ENCODE assay signal across 9 mouse cellular contexts in the genomic region with DNA sequence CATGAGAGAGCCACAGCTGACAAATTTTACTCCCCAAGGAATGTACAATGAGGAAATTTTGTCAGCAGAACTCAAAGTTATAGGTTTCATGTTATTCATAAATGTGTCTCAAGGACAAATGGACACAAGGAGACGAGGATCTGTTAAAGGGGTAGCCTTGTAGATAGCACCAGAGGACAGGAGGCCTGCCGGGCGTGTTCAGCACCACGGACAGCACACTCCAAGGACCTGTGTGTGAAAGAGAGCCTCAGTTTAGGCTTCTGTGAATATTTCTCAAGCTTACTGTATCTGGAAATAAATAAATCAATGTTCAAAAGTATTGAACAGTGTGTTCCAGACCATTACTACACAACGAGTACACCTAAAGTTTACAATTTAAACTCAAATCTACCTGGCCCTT.
DNase-seq lines count a peak whose midpoint lies in the region; ATAC-seq and TF ChIP-seq lines count a peak whose summit lies in the region.
"Had no signal": no experiment of that assay in that cellular context is flagged by ENCODE, and none has a peak within 500 bp of the region (broad histone marks: within the 10 kb centered on the region; RNA-seq: fewer than 3 reads in every experiment).

No protein-coding gene starts in this region.

- DNase-seq in forebrain, embryonic 14.5 days (ENCODE audit: low spot score), result peak; percentile 40
- DNase-seq in midbrain, postnatal 0 days (ENCODE audit: low spot score), result no peak
- DNase-seq in embryo, embryonic 10.5 days (ENCODE audit: low spot score), result peak; percentile 76
- DNase-seq in spleen, adult 18-20 months, result no peak

- no peak for TF ChIP-seq CTCF in midbrain, postnatal 0 days (IDR thresholded peaks at IDR 0.05)

- no peak for ATAC-seq in forebrain, embryonic 14.5 days
- no peak for ATAC-seq in forebrain, embryonic 13.5 days
- ATAC-seq in midbrain, embryonic 12.5 days (ENCODE audit: low FRiP score, low read depth), result 0 out of 2 replicates have a peak, but pooled peaks have one; percentile 23
- ATAC-seq in midbrain, postnatal 0 days (ENCODE audit: low FRiP score), result no peak
- 0 out of 2 replicates have a peak, but pooled peaks have one; percentile 65 for ATAC-seq in megakaryocyte-erythroid progenitor cell, adult 5-6 weeks (replicated peaks; ENCODE audit: low FRiP score, low TSS enrichment, poor library complexity, severe bottlenecking)
- no peak; the same call in 1 of the 2 replicates for ATAC-seq in granulocyte monocyte progenitor cell, adult 5-6 weeks (replicated peaks; ENCODE audit: poor library complexity, severe bottlenecking)

- H3K9ac ChIP-seq in forebrain, embryonic 14.5 days (ENCODE audit: low read length), result no peak overlapping the region
- H3K9ac ChIP-seq in forebrain, embryonic 13.5 days, result no peak overlapping the region
- no peak overlapping the region for H3K9ac ChIP-seq in midbrain, embryonic 12.5 days (replicated peaks)
- no peak overlapping the region for H3K9ac ChIP-seq in midbrain, postnatal 0 days (replicated peaks; ENCODE audit: low read length, poor library complexity, severe bottlenecking)
- H3K9ac ChIP-seq: embryonic facial prominence, embryonic 15.5 days had no signal

- H3K27ac ChIP-seq in forebrain, embryonic 14.5 days (ENCODE audit: low read depth, low read length), result no peak overlapping the region
- H3K27ac ChIP-seq in forebrain, embryonic 13.5 days, result no peak overlapping the region
- H3K27ac ChIP-seq in midbrain, embryonic 12.5 days (replicated peaks), result no peak overlapping the region
- H3K27ac ChIP-seq in midbrain, postnatal 0 days (ENCODE audit: low read depth, low read length), result no peak overlapping the region
- H3K27ac ChIP-seq: embryonic facial prominence, embryonic 15.5 days had no signal

- 41% methylated on average over 5 of the region's 5 CpGs for WGBS in forebrain, embryonic 14.5 days
- WGBS in forebrain, embryonic 13.5 days, result 42% methylated on average over 5 of the region's 5 CpGs
- WGBS in midbrain, embryonic 12.5 days, result 52% methylated on average over 5 of the region's 5 CpGs
- WGBS in midbrain, postnatal 0 days, result 51% methylated on average over 5 of the region's 5 CpGs

- no peaks in the 10 kb centered on the region for H3K4me1 ChIP-seq in forebrain, embryonic 14.5 days (ENCODE audit: control insufficient read depth, insufficient read depth, low read length)
- H3K4me1 ChIP-seq in forebrain, embryonic 13.5 days, result no peaks in the 10 kb centered on the region
- no peaks in the 10 kb centered on the region for H3K4me1 ChIP-seq in midbrain, embryonic 12.5 days
- H3K4me1 ChIP-seq in midbrain, postnatal 0 days (ENCODE audit: insufficient read depth, low read length), result no peaks in the 10 kb centered on the region
- H3K4me1 ChIP-seq: embryonic facial prominence, embryonic 15.5 days had no signal

- H3K9me3 ChIP-seq in forebrain, embryonic 14.5 days (replicated peaks; ENCODE audit: control insufficient read depth, low read length), result no peaks in the 10 kb centered on the region
- H3K9me3 ChIP-seq in forebrain, embryonic 13.5 days (replicated peaks), result no peaks in the 10 kb centered on the region
- H3K9me3 ChIP-seq in midbrain, embryonic 12.5 days, result no peaks in the 10 kb centered on the region
- no peaks in the 10 kb centered on the region for H3K9me3 ChIP-seq in midbrain, postnatal 0 days (ENCODE audit: low read length)
- H3K9me3 ChIP-seq: embryonic facial prominence, embryonic 15.5 days had no signal

- no peak overlapping the region for H3K4me3 ChIP-seq in forebrain, embryonic 14.5 days (ENCODE audit: low read depth, low read length)
- no peak overlapping the region for H3K4me3 ChIP-seq in forebrain, embryonic 13.5 days
- no peak overlapping the region for H3K4me3 ChIP-seq in midbrain, embryonic 12.5 days
- H3K4me3 ChIP-seq in midbrain, postnatal 0 days (ENCODE audit: low read depth, low read length), result no peak overlapping the region
- H3K4me3 ChIP-seq: embryonic facial prominence, embryonic 15.5 days had no signal

- no peak overlapping the region for H3K4me2 ChIP-seq in forebrain, embryonic 14.5 days (ENCODE audit: low read length)
- H3K4me2 ChIP-seq in forebrain, embryonic 13.5 days, result no peak overlapping the region
- H3K4me2 ChIP-seq in midbrain, embryonic 12.5 days (replicated peaks), result no peak overlapping the region
- no peak overlapping the region for H3K4me2 ChIP-seq in midbrain, postnatal 0 days (ENCODE audit: low read depth, low read length, poor library complexity, severe bottlenecking)
- H3K4me2 ChIP-seq: embryonic facial prominence, embryonic 15.5 days had no signal

- no peaks in the 10 kb centered on the region for H3K27me3 ChIP-seq in forebrain, embryonic 14.5 days (replicated peaks; ENCODE audit: control insufficient read depth, insufficient read depth, low read length)
- no peaks in the 10 kb centered on the region for H3K27me3 ChIP-seq in forebrain, embryonic 13.5 days
- H3K27me3 ChIP-seq in midbrain, embryonic 12.5 days, result no peaks in the 10 kb centered on the region
- H3K27me3 ChIP-seq in midbrain, postnatal 0 days (ENCODE audit: insufficient read depth, low read length), result no peaks in the 10 kb centered on the region
- H3K27me3 ChIP-seq: embryonic facial prominence, embryonic 15.5 days had no signal

- H3K36me3 ChIP-seq in forebrain, embryonic 14.5 days (ENCODE audit: control insufficient read depth, insufficient read depth, low read length), result no peaks in the 10 kb centered on the region
- H3K36me3 ChIP-seq in forebrain, embryonic 13.5 days (ENCODE audit: poor library complexity, severe bottlenecking), result no peaks in the 10 kb centered on the region
- H3K36me3 ChIP-seq in midbrain, embryonic 12.5 days, result no peaks in the 10 kb centered on the region
- no peaks in the 10 kb centered on the region for H3K36me3 ChIP-seq in midbrain, postnatal 0 days (ENCODE audit: insufficient read depth, low read length)
- H3K36me3 ChIP-seq: embryonic facial prominence, embryonic 15.5 days had no signal

Comparison
In these comparisons a context has a peak if more than half of its experiments do, and no peak if none do; other contexts are left out.
1. ATAC-seq: peak in midbrain, embryonic 12.5 days (single experiment) and megakaryocyte-erythroid progenitor cell, adult 5-6 weeks (single experiment); none in forebrain, embryonic 14.5 days (single experiment), forebrain, embryonic 13.5 days (single experiment), midbrain, postnatal 0 days (single experiment) and granulocyte monocyte progenitor cell, adult 5-6 weeks (single experiment).
2. DNase-seq: peak in forebrain, embryonic 14.5 days (single experiment) and embryo, embryonic 10.5 days (single experiment); none in midbrain, postnatal 0 days (single experiment) and spleen, adult 18-20 months (0 of 2).